Mouse (Mus musculus): ENCODE results near the gene Cnot6. TPM values are rescaled to one million over a fixed set of nuclear protein-coding genes. Genes with fewer than 3 reads are reported as not detected.

Gene Cnot6
- polyA plus RNA-seq (2014; fragmentation: Nextera tagmentation; extraction: Ambion mirVana), result 38.7 and 42.4 TPM in 2 replicates

- Histone ChIP-seq H3K27ac (replicated peaks in 1 of 2; ENCODE audit: control insufficient read depth in 1 of 2, insufficient read depth in 1 of 2, low read depth in 2 of 2, low read length in 2 of 2) (peak within 1 kb of the TSS; percentile 82 to 96), H3K9me3 (ENCODE audit: control insufficient read depth, low read length) (no peaks in the 10 kb centered on the region), H3K27me3 (ENCODE audit: control insufficient read depth, insufficient read depth, low read length) (no peaks in the 10 kb centered on the region), H3K4me1 (ENCODE audit: control insufficient read depth in 2 of 2, insufficient read depth in 2 of 2, low read length in 2 of 2) (peaks cover 10 to 24% of the 10 kb centered on the region in 2 experiments), H3K4me3 (ENCODE audit: control insufficient read depth in 1 of 2, insufficient read depth in 1 of 2, low read depth in 1 of 2, low read length in 2 of 2) (peak within 1 kb of the TSS; percentile 62 to 98), H3K9ac (ENCODE audit: low read length) (peak within 1 kb of the TSS; percentile 99), H3K4me2 (ENCODE audit: low read length) (peak within 1 kb of the TSS; percentile 74), H3K36me3 (ENCODE audit: control insufficient read depth, insufficient read depth, low read length) (0 out of 2 replicates have a peak, but pooled peaks cover 10% of the 10 kb centered on the region)
- WGBS, result under 1% methylated on average over 63 of the region's 65 CpGs
- peak; percentile 97 for ATAC-seq (ENCODE audit: insufficient number of reproducible peaks, insufficient read depth, low FRiP score, low read depth)
These were observed at the start of gene Cnot6 for GRCm38 (mm10) chr11:49712555-49713335. Gene Cnot6 (minus strand): TSS chr11:49712723.

GRCm38 (mm10) chr11:49761130-49761529 lies 48.6 kb upstream of the Cnot6 start:
- no peaks in the 10 kb centered on the region for H3K27me3 ChIP-seq (ENCODE audit: control insufficient read depth, insufficient read depth, low read length)
- H3K4me3 ChIP-seq (ENCODE audit: control insufficient read depth in 1 of 2, insufficient read depth in 1 of 2, low read depth in 1 of 2, low read length in 2 of 2), result no peak overlapping the region
- no peak overlapping the region for H3K4me2 ChIP-seq (ENCODE audit: low read length)
- 86% methylated on average over 5 of the region's 5 CpGs for WGBS
- no peaks in the 10 kb centered on the region for H3K36me3 ChIP-seq (ENCODE audit: control insufficient read depth, insufficient read depth, low read length)
- H3K27ac ChIP-seq (replicated peaks in 1 of 2; ENCODE audit: control insufficient read depth in 1 of 2, insufficient read depth in 1 of 2, low read depth in 2 of 2, low read length in 2 of 2), result no peak overlapping the region
- H3K9me3 ChIP-seq (ENCODE audit: control insufficient read depth, low read length), result no peaks in the 10 kb centered on the region
- no peak overlapping the region for H3K9ac ChIP-seq (ENCODE audit: low read length)
- no peak for ATAC-seq (ENCODE audit: insufficient number of reproducible peaks, insufficient read depth, low FRiP score, low read depth)
- peaks cover 6 to 15% of the 10 kb centered on the region in 2 experiments for H3K4me1 ChIP-seq (ENCODE audit: control insufficient read depth in 2 of 2, insufficient read depth in 2 of 2, low read length in 2 of 2)

- no peaks in the 10 kb centered on the region for H3K36me3 ChIP-seq (ENCODE audit: control insufficient read depth, insufficient read depth, low read length)
- ATAC-seq (ENCODE audit: insufficient number of reproducible peaks, insufficient read depth, low FRiP score, low read depth), result no peak
- no peak overlapping the region for H3K4me3 ChIP-seq (ENCODE audit: control insufficient read depth in 1 of 2, insufficient read depth in 1 of 2, low read depth in 1 of 2, low read length in 2 of 2)
- peaks cover 9 to 11% of the 10 kb centered on the region in 2 experiments; a peak in 3 of 4 replicates for H3K4me1 ChIP-seq (ENCODE audit: control insufficient read depth in 2 of 2, insufficient read depth in 2 of 2, low read length in 2 of 2)
- H3K9me3 ChIP-seq (ENCODE audit: control insufficient read depth, low read length), result no peaks in the 10 kb centered on the region
- H3K27ac ChIP-seq (replicated peaks in 1 of 2; ENCODE audit: control insufficient read depth in 1 of 2, insufficient read depth in 1 of 2, low read depth in 2 of 2, low read length in 2 of 2), result no peak overlapping the region
- no peak overlapping the region for H3K4me2 ChIP-seq (ENCODE audit: low read length)
- no peak overlapping the region for H3K9ac ChIP-seq (ENCODE audit: low read length)
- WGBS, result 79% methylated on average over 3 of the region's 3 CpGs
- no peaks in the 10 kb centered on the region for H3K27me3 ChIP-seq (ENCODE audit: control insufficient read depth, insufficient read depth, low read length)
These were observed 45.6 kb upstream of the Cnot6 start for GRCm38 (mm10) chr11:49758096-49758495.

DNA sequence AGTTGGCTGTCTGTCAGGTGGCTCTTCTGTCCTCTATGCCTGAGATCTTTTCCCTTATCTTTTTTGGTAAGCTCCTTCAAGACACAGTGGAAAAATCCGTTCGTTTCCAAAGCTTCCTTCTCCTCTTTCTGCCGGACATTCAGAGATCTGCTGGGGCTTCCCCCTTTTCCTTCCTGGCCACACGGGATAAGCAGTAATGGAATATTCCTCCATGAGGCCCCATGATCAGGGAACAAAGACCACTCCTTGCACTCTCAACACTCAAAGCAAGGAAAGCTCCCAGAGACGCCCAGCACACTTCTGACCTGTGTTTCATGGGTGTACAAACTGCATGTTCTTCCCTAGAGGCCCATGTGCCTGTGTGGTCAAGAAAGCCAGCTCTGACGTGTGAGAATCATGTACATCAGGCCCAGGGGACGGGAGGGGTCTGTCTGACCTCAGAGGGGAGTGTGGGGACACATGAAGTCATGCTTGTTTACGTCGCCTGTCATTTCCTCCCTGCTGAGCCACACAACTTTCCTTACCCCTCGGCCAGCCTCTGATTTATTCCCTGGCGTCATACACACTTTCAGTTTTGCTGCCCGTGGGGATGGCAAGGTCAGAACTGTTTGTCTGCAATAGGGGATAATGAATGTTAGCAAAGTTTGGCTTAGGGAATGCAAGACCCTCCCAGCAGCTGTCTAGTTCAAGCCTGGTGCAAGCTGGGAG lies 42.6 kb upstream of the Cnot6 start:
- 0 out of 2 replicates have a peak, but pooled peaks have one; percentile 32 for ATAC-seq (ENCODE audit: insufficient number of reproducible peaks, insufficient read depth, low FRiP score, low read depth)
- H3K4me1 ChIP-seq (ENCODE audit: control insufficient read depth in 2 of 2, insufficient read depth in 2 of 2, low read length in 2 of 2), result peaks cover 9 to 11% of the 10 kb centered on the region in 2 experiments; a peak in 3 of 4 replicates
- no peaks in the 10 kb centered on the region for H3K36me3 ChIP-seq (ENCODE audit: control insufficient read depth, insufficient read depth, low read length)
- peak overlapping the region; percentile 79 to 89 for H3K27ac ChIP-seq (replicated peaks in 1 of 2; ENCODE audit: control insufficient read depth in 1 of 2, insufficient read depth in 1 of 2, low read depth in 2 of 2, low read length in 2 of 2)
- H3K9me3 ChIP-seq (ENCODE audit: control insufficient read depth, low read length), result no peaks in the 10 kb centered on the region
- H3K4me3 ChIP-seq (ENCODE audit: control insufficient read depth in 1 of 2, insufficient read depth in 1 of 2, low read depth in 1 of 2, low read length in 2 of 2), result no peak overlapping the region
- H3K9ac ChIP-seq (ENCODE audit: low read length), result no peak overlapping the region
- no peaks in the 10 kb centered on the region for H3K27me3 ChIP-seq (ENCODE audit: control insufficient read depth, insufficient read depth, low read length)
- WGBS, result 41% methylated on average over 12 of the region's 12 CpGs
- peak overlapping the region; percentile 18 for H3K4me2 ChIP-seq (ENCODE audit: low read length)

DNA sequence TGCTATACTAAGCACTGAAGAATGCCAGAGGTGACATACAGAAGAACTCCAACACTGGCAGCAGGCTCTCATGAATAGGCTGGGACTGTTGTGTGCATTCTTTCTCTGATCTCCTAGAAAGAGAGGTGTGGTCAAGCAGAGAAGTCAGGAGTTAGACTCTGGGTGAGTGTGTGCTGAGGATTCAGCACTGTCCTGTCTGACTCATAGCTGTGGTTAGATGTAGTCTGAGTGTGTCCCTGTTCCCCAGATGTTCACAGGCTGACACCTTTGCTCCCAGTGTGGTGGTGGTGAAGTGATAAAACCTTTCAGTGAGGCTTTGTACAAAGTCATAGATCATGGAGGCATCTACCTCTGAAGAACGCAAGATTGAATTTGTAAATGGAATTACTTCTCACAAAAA lies 34.2 kb upstream of the Cnot6 start:
- ATAC-seq (ENCODE audit: insufficient number of reproducible peaks, insufficient read depth, low FRiP score, low read depth), result no peak
- no peak overlapping the region for H3K4me3 ChIP-seq (ENCODE audit: control insufficient read depth in 1 of 2, insufficient read depth in 1 of 2, low read depth in 1 of 2, low read length in 2 of 2)
- H3K27me3 ChIP-seq (ENCODE audit: control insufficient read depth, insufficient read depth, low read length), result no peaks in the 10 kb centered on the region
- H3K9ac ChIP-seq (ENCODE audit: low read length), result no peak overlapping the region
- H3K4me1 ChIP-seq (ENCODE audit: control insufficient read depth in 2 of 2, insufficient read depth in 2 of 2, low read length in 2 of 2), result 0 out of 4 replicates have a peak, but pooled peaks cover 0 to 2% of the 10 kb centered on the region in 2 experiments
- 93% methylated on average over 1 of the region's 1 CpGs for WGBS
- no peaks in the 10 kb centered on the region for H3K36me3 ChIP-seq (ENCODE audit: control insufficient read depth, insufficient read depth, low read length)
- no peak overlapping the region for H3K4me2 ChIP-seq (ENCODE audit: low read length)
- no peak overlapping the region for H3K27ac ChIP-seq (replicated peaks in 1 of 2; ENCODE audit: control insufficient read depth in 1 of 2, insufficient read depth in 1 of 2, low read depth in 2 of 2, low read length in 2 of 2)
- H3K9me3 ChIP-seq (ENCODE audit: control insufficient read depth, low read length), result peaks cover 10% of the 10 kb centered on the region

GRCm38 (mm10) chr11:49745839-49746238 lies 33.3 kb upstream of the Cnot6 start:
- ATAC-seq (ENCODE audit: insufficient number of reproducible peaks, insufficient read depth, low FRiP score, low read depth), result no peak
- Histone ChIP-seq H3K36me3 (ENCODE audit: control insufficient read depth, insufficient read depth, low read length) (no peaks in the 10 kb centered on the region), H3K27ac (replicated peaks in 1 of 2; ENCODE audit: control insufficient read depth in 1 of 2, insufficient read depth in 1 of 2, low read depth in 2 of 2, low read length in 2 of 2) (no peak overlapping the region), H3K9me3 (ENCODE audit: control insufficient read depth, low read length) (peaks cover 10% of the 10 kb centered on the region), H3K4me1 (ENCODE audit: control insufficient read depth in 2 of 2, insufficient read depth in 2 of 2, low read length in 2 of 2) (0 out of 4 replicates have a peak, but pooled peaks cover 0 to 2% of the 10 kb centered on the region in 2 experiments), H3K4me2 (ENCODE audit: low read length) (no peak overlapping the region), H3K9ac (ENCODE audit: low read length) (no peak overlapping the region), H3K4me3 (ENCODE audit: control insufficient read depth in 1 of 2, insufficient read depth in 1 of 2, low read depth in 1 of 2, low read length in 2 of 2) (no peak overlapping the region), H3K27me3 (ENCODE audit: control insufficient read depth, insufficient read depth, low read length) (no peaks in the 10 kb centered on the region)
- 80% methylated on average over 3 of the region's 3 CpGs for WGBS

- H3K4me1 ChIP-seq (ENCODE audit: control insufficient read depth in 2 of 2, insufficient read depth in 2 of 2, low read length in 2 of 2), result 0 out of 4 replicates have a peak, but pooled peaks cover 0 to 2% of the 10 kb centered on the region in 2 experiments
- H3K4me2 ChIP-seq (ENCODE audit: low read length), result no peak overlapping the region
- H3K27ac ChIP-seq (replicated peaks in 1 of 2; ENCODE audit: control insufficient read depth in 1 of 2, insufficient read depth in 1 of 2, low read depth in 2 of 2, low read length in 2 of 2), result no peak overlapping the region
- no peak overlapping the region for H3K9ac ChIP-seq (ENCODE audit: low read length)
- H3K4me3 ChIP-seq (ENCODE audit: control insufficient read depth in 1 of 2, insufficient read depth in 1 of 2, low read depth in 1 of 2, low read length in 2 of 2), result no peak overlapping the region
- H3K27me3 ChIP-seq (ENCODE audit: control insufficient read depth, insufficient read depth, low read length), result no peaks in the 10 kb centered on the region
- H3K9me3 ChIP-seq (ENCODE audit: control insufficient read depth, low read length), result peaks cover 10% of the 10 kb centered on the region
- no peaks in the 10 kb centered on the region for H3K36me3 ChIP-seq (ENCODE audit: control insufficient read depth, insufficient read depth, low read length)
- no peak for ATAC-seq (ENCODE audit: insufficient number of reproducible peaks, insufficient read depth, low FRiP score, low read depth)
These were observed 32.5 kb upstream of the Cnot6 start for GRCm38 (mm10) chr11:49744981-49745380.
